Mouse (Mus musculus) cerebellum, postnatal 25 days (tissue): Measurements from ENCODE around the gene Tas2r123.

Source experiments
- DNase-seq, 2 experiments: peaks; one replicate each; pipeline ENCODE4 v3.0.0; 2021; ENCODE audit warnings: mixed read lengths in 2 of 2

Tas2r123 gene

GRCm38 (mm10) chr6:132846842-132847241 is at the start of gene Tas2r123:
Gene Tas2r123, plus strand, starts transcription at chr6:132847142.
- DNase-seq, result no peak

GRCm38 (mm10) chr6:132802518-132802917 is 44.4 kb upstream of the Tas2r123 start, which contains the start of gene Tas2r117:
Gene Tas2r117, plus strand, starts transcription at chr6:132802818.
- DNase-seq, result no peak

GRCm38 (mm10) chr6:132855138-132855537 is 8.2 kb downstream of the Tas2r123 start, which contains the start of gene Tas2r116:
Gene Tas2r116, plus strand, starts transcription at chr6:132855438.
- no peak for DNase-seq

- DNase-seq, result no peak
These were observed 20.8 kb downstream of the Tas2r123 start, which contains the start of gene Tas2r110 for GRCm38 (mm10) chr6:132867708-132868107. Gene Tas2r110, plus strand, starts transcription at chr6:132868008.

- DNase-seq, result no peak
These were observed 45.8 kb downstream of the Tas2r123 start, which contains the start of gene Tas2r113 for GRCm38 (mm10) chr6:132892711-132893110. Gene Tas2r113, plus strand, starts transcription at chr6:132893011.
